Mouse (Mus musculus): ENCODE results near the gene Efcab10. TPM values are rescaled to one million over a fixed set of nuclear protein-coding genes. Genes with fewer than 3 reads are reported as not detected.

The Efcab10 gene
- total and polyA plus RNA-seq, 3 experiments: not detected

- peaks cover 7 to 11% of the 10 kb centered on the region in 2 experiments for H3K36me3 ChIP-seq (replicated peaks in 1 of 2; ENCODE audit: control insufficient read depth in 1 of 2, insufficient read depth in 1 of 2, low read length in 1 of 2)
- H3K9ac ChIP-seq (ENCODE audit: insufficient read depth, low read depth): peak within 1 kb of the TSS; percentile 69
- H3K4me3 ChIP-seq (replicated peaks in 1 of 3; ENCODE audit: low read depth in 2 of 3, low read length in 2 of 3, poor library complexity in 1 of 3): peak within 1 kb of the TSS; percentile 88 to 99 (median 99)
- H3K4me2 ChIP-seq (ENCODE audit: insufficient read depth, low read depth, poor library complexity, severe bottlenecking): peak within 1 kb of the TSS; percentile 99
- H3K9me3 ChIP-seq (replicated peaks; ENCODE audit: low read length): no peaks in the 10 kb centered on the region
- peak; percentile 98 for DNase-seq (ENCODE audit: extremely low read depth)
- peak within 1 kb of the TSS; percentile 17; the same call in 1 of the 2 replicates for H3K27ac ChIP-seq (ENCODE audit: insufficient read depth, low read depth)
- H3K27me3 ChIP-seq (replicated peaks): no peaks in the 10 kb centered on the region
- H3K79me2 ChIP-seq (replicated peaks; ENCODE audit: control insufficient read depth, extremely low read depth, insufficient read depth, poor library complexity, severe bottlenecking): peaks cover 32% of the 10 kb centered on the region
- in situ Hi-C loops (cut with MboI; ENCODE audit: low pct_ligation_motif_present, low pct_unique_long_range_greater_than_20kb, low sequenced_read_pairs): no loop called here
- dilution Hi-C loops (cut with MboI; ENCODE audit: extremely low pct_ligation_motif_present, extremely low pct_unique_long_range_greater_than_20kb, low sequenced_read_pairs): no loop called here
- TF ChIP-seq TBP (conservative IDR thresholded peaks at IDR 0.05; ENCODE audit: low read depth, low read length) (peak; percentile 71; the same call in 1 of the 2 replicates), IRF4 (IDR thresholded peaks at IDR 0.05; ENCODE audit: low read depth, low read length) (peak; percentile 78), TCF12 (IDR thresholded peaks at IDR 0.05; ENCODE audit: low read depth, low read length) (peak; percentile 71), HCFC1 (IDR thresholded peaks at IDR 0.05; ENCODE audit: low read depth, low read length) (peak; percentile 85), CTCF (conservative IDR thresholded peaks at IDR 0.05 in 1 of 2, IDR thresholded peaks at IDR 0.05 in 1 of 2; ENCODE audit: low read depth in 2 of 2, low read length in 2 of 2) (peak; percentile 62 to 77), NRF1 (IDR thresholded peaks at IDR 0.05; ENCODE audit: low read depth, low read length) (peak; percentile 41), MAX (IDR thresholded peaks at IDR 0.05; ENCODE audit: low read length) (peak; percentile 83), POLR2AphosphoS2 (IDR thresholded peaks at IDR 0.05; ENCODE audit: low read depth, low read length) (no peak), SMC3 (IDR thresholded peaks at IDR 0.05; ENCODE audit: low read depth, low read length) (peak; percentile 45), E2F4 (IDR thresholded peaks at IDR 0.05; ENCODE audit: insufficient replicate concordance, low read depth, low read length) (no peak; the same call in 1 of the 2 replicates), SIN3A (IDR thresholded peaks at IDR 0.05; ENCODE audit: low read length) (peak; percentile 89), KAT2A (IDR thresholded peaks at IDR 0.05; ENCODE audit: insufficient replicate concordance, low read length) (no peak), BHLHE40 (IDR thresholded peaks at IDR 0.05; ENCODE audit: low read depth, low read length) (no peak), ZKSCAN1 (IDR thresholded peaks at IDR 0.05; ENCODE audit: borderline replicate concordance, low read depth, low read length) (no peak), GABPA (IDR thresholded peaks at IDR 0.05; ENCODE audit: insufficient replicate concordance, low read depth, low read length) (peak; percentile 45; the same call in 1 of the 2 replicates), JUN (IDR thresholded peaks at IDR 0.05; ENCODE audit: insufficient read depth, low read depth, low read length) (no peak), ELF1 (IDR thresholded peaks at IDR 0.05; ENCODE audit: low read depth, low read length) (peak; percentile 64; the same call in 1 of the 2 replicates), POLR2A (IDR thresholded peaks at IDR 0.05; ENCODE audit: low read depth, low read length) (peak; percentile 90), MXI1 (IDR thresholded peaks at IDR 0.05; ENCODE audit: low read depth, low read length) (peak; percentile 95), ZMIZ1 (IDR thresholded peaks at IDR 0.05; ENCODE audit: low read depth, low read length) (no peak), MAFK (IDR thresholded peaks at IDR 0.05; ENCODE audit: insufficient replicate concordance, low read length) (no peak), MYC (IDR thresholded peaks at IDR 0.05; ENCODE audit: low read depth, low read length) (peak; percentile 81), EP300 (IDR thresholded peaks at IDR 0.05; ENCODE audit: low read length) (no peak), NELFE (IDR thresholded peaks at IDR 0.05; ENCODE audit: low read depth, low read length) (peak; percentile 85; the same call in 1 of the 2 replicates), RCOR1 (conservative IDR thresholded peaks at IDR 0.05; ENCODE audit: low read depth, low read length) (no peak), ZC3H11A (IDR thresholded peaks at IDR 0.05; ENCODE audit: low read depth, low read length) (no peak), PAX5 (IDR thresholded peaks at IDR 0.05; ENCODE audit: low read length) (no peak), ETS1 (conservative IDR thresholded peaks at IDR 0.05; ENCODE audit: low read depth, low read length) (no peak), RAD21 (IDR thresholded peaks at IDR 0.05; ENCODE audit: low read depth, low read length) (peak; percentile 6), USF2 (conservative IDR thresholded peaks at IDR 0.05; ENCODE audit: low read depth, low read length) (no peak), UBTF (IDR thresholded peaks at IDR 0.05; ENCODE audit: low read depth, low read length) (0 out of 2 replicates have a peak, but pooled peaks have one; percentile 57), MEF2A (IDR thresholded peaks at IDR 0.05; ENCODE audit: borderline replicate concordance, low read depth, low read length) (peak; percentile 74), JUND (conservative IDR thresholded peaks at IDR 0.05; ENCODE audit: low read depth, low read length) (no peak), ZNF384 (IDR thresholded peaks at IDR 0.05; ENCODE audit: low read depth, low read length) (no peak), MAZ (IDR thresholded peaks at IDR 0.05; ENCODE audit: low read depth, low read length) (0 out of 2 replicates have a peak, but pooled peaks have one; percentile 26), CHD2 (IDR thresholded peaks at IDR 0.05; ENCODE audit: low read length) (no peak), CHD1 (IDR thresholded peaks at IDR 0.05; ENCODE audit: low read depth, low read length) (no peak), USF1 (IDR thresholded peaks at IDR 0.05; ENCODE audit: low read depth, low read length) (no peak)
- H3K4me1 ChIP-seq (ENCODE audit: control insufficient read depth in 1 of 2, insufficient read depth in 2 of 2): peaks cover 4 to 27% of the 10 kb centered on the region in 2 experiments
Measured at GRCm38 (mm10) chr12:33429387-33430160, 34.9 kb downstream of the Efcab10 start, which contains the start of gene Twistnb. TSS of gene Twistnb (plus strand) at chr12:33429635.
